Mouse (Mus musculus) neural tube, embryonic 11.5 days (tissue): ENCODE measurements around the gene Mmel1. TPM values are rescaled to one million over a fixed set of nuclear protein-coding genes. Genes with fewer than 3 reads are reported as not detected.

Source experiments
- ATAC-seq: fragments of 200-750 bp; cut with Nextera tagmentation; 2 replicates; pipeline ENCODE4 v1.8.0; 2017; ENCODE audit warnings: moderate number of reproducible peaks, mild to moderate bottlenecking, moderate TSS enrichment, moderate library complexity; ENCODE audit not compliant: insufficient read depth, low FRiP score, low TSS enrichment
- DNase-seq: peaks from one replicate; pipeline ENCODE4 v3.0.0-alpha.2; 2015; ENCODE audit warnings: low spot score
- H3K27ac ChIP-seq: fragments of 300-500 bp; sonication (generic); 2 replicates; pipeline ENCODE4 v1.5.1; 2014; ENCODE audit warnings: low read depth, mild to moderate bottlenecking, low read length
- H3K27me3 ChIP-seq: fragments of 300-500 bp; sonication (generic); 2 replicates; pipeline ENCODE4 v1.6.1; 2014; ENCODE audit warnings: mild to moderate bottlenecking, low read length, mixed read lengths; ENCODE audit not compliant: control insufficient read depth, insufficient read depth
- H3K36me3 ChIP-seq: fragments of 300-500 bp; sonication (generic); 2 replicates; pipeline ENCODE4 v1.6.1; 2014; ENCODE audit warnings: mild to moderate bottlenecking, low read length, moderate library complexity, mixed read lengths; ENCODE audit not compliant: control insufficient read depth, insufficient read depth
- H3K4me1 ChIP-seq: fragments of 300-500 bp; sonication (generic); 2 replicates; pipeline ENCODE4 v1.6.1; 2014; ENCODE audit warnings: low read length, mixed read lengths; ENCODE audit not compliant: control insufficient read depth, insufficient read depth
- H3K4me2 ChIP-seq: fragments of 300-500 bp; sonication (generic); 2 replicates; pipeline ENCODE4 v1.6.1; 2014; ENCODE audit warnings: low read depth, mild to moderate bottlenecking, moderate library complexity
- H3K4me3 ChIP-seq: fragments of 300-500 bp; sonication (generic); 2 replicates; pipeline ENCODE4 v1.5.1; 2014; ENCODE audit warnings: low read depth, low read length
- H3K9ac ChIP-seq: fragments of 300-500 bp; sonication (generic); 2 replicates; pipeline ENCODE4 v1.6.1; 2014; ENCODE audit warnings: mild to moderate bottlenecking, low read length
- H3K9me3 ChIP-seq: fragments of 300-500 bp; sonication (generic); 2 replicates; pipeline ENCODE4 v1.6.1; 2016; ENCODE audit warnings: low read length; ENCODE audit not compliant: control insufficient read depth
- WGBS: fragments of 180-500 bp; shearing (Covaris S2); extraction: QIAGEN DNeasy Blood & Tissue Kit; methylation state at CpG from one replicate; pipeline ENCODE4 v1.1.7; 2014; 5-methylcytosine and 5-hydroxymethylcytosine counted together
- polyA plus RNA-seq: library from polyadenylated mRNA; unstranded; fragments of >200 nt; fragmentation: Nextera tagmentation; extraction: Ambion mirVana; gene quantifications from 2 replicates; pipeline ENCODE4 v1.2.1, GENCODE M21; 2014

Mmel1 gene
- polyA plus RNA-seq, 1 experiment from 2014 or later, result 0.50 TPM

DNA sequence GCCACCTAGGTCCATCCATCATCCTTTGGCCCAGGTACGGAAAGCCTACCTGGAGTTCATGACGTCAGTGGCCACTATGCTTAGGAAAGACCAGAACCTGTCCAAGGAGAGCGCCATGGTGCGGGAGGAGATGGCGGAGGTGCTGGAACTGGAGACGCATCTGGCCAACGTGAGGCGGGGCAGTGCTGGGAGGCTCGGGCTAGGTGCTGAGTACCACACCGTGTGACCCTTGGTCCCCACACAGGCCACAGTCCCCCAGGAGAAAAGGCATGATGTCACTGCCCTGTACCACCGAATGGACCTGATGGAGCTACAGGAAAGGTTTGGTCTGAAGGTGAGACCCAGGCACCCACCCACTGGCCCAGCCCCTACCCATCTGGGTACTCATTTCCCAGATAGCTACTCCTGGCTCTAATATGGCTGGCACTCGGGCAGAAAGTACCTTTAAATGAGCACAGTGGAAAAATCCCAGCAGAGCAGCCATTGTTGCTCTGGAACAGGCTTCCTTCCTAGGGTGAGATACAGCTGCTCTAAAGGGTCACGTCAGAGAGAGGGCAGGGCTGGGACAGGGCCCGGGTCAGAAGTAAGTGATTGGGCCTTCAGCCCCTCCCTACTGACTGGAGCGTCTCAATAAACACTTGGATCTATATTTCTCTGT lies 18.3 kb downstream of the Mmel1 start:
- Histone ChIP-seq H3K27ac (no peak overlapping the region), H3K4me1 (no peaks in the 10 kb centered on the region), H3K4me2 (no peak overlapping the region), H3K27me3 (no peaks in the 10 kb centered on the region), H3K4me3 (no peak overlapping the region), H3K36me3 (no peaks in the 10 kb centered on the region), H3K9ac (no peak overlapping the region), H3K9me3 (no peaks in the 10 kb centered on the region)
- no peak for DNase-seq
- no peak for ATAC-seq
- WGBS, result 81% methylated on average over 15 of the region's 15 CpGs

DNA sequence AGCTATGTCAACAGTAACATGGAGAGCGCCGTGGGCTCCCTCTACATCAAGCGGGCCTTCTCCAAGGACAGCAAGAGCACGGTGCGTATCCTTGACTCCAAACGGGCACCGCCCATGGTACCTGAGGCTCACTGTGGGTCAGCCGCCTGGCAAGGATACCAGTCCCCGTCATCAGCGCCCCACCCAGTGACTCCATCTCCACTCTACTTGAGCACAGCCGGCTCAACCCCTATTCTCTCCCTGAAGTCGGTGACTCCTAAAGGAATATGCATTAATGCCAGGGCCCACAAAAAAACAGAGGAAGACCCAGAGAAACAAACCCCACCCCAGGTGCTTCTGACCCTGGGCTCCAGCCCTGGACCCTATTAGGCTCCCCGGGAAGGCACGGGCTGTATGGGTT lies 21.5 kb downstream of the Mmel1 start:
- 89% methylated on average over 14 of the region's 14 CpGs for WGBS
- H3K4me1 ChIP-seq, result no peaks in the 10 kb centered on the region
- no peaks in the 10 kb centered on the region for H3K36me3 ChIP-seq
- H3K4me3 ChIP-seq, result no peak overlapping the region
- no peak overlapping the region for H3K4me2 ChIP-seq
- H3K9me3 ChIP-seq, result no peaks in the 10 kb centered on the region
- no peak for ATAC-seq
- no peak for DNase-seq
- no peak overlapping the region for H3K9ac ChIP-seq
- H3K27ac ChIP-seq, result no peak overlapping the region
- H3K27me3 ChIP-seq, result no peaks in the 10 kb centered on the region

DNA sequence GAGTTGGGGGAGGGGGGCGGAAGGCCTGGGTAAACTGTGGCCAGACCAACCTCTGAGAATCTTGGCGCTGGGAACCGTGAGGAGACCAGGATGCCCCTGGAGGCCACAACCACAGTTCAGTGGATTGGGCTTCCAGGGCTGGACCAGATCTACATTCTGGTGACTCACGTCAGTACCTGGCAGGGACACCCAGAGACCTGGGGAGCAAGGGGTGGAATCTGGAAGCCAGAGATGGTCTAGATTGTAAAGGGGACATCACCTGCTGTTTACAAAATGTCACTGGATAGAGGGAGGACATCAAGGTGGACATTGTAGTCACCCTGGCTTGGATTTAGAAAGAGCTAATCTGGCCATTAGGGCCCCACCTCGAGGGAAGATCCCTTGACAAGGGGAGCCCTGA lies 26.2 kb downstream of the Mmel1 start:
- H3K9ac ChIP-seq, result no peak overlapping the region
- H3K36me3 ChIP-seq, result no peaks in the 10 kb centered on the region
- DNase-seq, result no peak
- H3K4me2 ChIP-seq, result no peak overlapping the region
- 75% methylated on average over 5 of the region's 5 CpGs for WGBS
- H3K4me1 ChIP-seq, result peaks cover 14% of the 10 kb centered on the region
- no peaks in the 10 kb centered on the region for H3K27me3 ChIP-seq
- ATAC-seq, result no peak
- H3K27ac ChIP-seq, result no peak overlapping the region
- no peak overlapping the region for H3K4me3 ChIP-seq
- no peaks in the 10 kb centered on the region for H3K9me3 ChIP-seq

DNA sequence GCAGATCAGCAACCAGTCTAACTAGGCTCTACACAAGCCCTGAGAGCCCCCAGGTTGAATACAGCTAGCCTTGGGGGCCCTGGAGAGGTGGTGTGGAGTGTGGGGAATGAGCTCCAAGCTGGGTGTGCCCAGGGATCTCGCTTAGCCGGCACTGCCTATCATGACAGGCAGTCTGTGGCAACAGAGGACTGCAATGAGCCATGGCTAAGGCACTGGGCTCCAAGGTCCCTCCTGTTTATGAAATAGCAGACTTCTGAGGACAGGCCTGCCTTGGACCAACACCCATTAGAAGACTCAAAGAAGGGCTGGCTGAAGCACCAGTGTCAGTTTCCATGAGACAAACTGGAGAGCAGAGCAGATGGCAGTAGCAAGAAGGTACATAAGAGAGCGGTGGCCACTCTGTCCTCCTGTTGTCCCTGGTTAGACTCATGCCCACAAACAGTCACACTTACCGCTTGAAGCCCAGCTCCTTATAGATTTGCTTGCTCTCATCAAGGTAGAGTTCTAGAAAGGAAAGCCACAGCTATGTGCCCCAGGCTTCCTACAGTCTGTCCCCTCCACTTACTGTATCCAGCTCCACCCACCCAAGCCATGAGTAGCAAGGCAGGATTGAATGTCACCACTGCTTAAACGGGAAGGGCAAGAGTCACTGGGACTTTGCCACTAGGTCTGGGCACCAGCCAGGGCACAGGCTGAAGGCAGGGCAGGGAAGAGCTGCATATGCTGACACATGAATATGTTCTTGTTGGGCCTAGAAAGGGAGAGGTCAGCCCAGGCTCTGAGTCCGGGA lies 28.5 kb downstream of the Mmel1 start:
- 74% methylated on average over 6 of the region's 6 CpGs for WGBS

DNA sequence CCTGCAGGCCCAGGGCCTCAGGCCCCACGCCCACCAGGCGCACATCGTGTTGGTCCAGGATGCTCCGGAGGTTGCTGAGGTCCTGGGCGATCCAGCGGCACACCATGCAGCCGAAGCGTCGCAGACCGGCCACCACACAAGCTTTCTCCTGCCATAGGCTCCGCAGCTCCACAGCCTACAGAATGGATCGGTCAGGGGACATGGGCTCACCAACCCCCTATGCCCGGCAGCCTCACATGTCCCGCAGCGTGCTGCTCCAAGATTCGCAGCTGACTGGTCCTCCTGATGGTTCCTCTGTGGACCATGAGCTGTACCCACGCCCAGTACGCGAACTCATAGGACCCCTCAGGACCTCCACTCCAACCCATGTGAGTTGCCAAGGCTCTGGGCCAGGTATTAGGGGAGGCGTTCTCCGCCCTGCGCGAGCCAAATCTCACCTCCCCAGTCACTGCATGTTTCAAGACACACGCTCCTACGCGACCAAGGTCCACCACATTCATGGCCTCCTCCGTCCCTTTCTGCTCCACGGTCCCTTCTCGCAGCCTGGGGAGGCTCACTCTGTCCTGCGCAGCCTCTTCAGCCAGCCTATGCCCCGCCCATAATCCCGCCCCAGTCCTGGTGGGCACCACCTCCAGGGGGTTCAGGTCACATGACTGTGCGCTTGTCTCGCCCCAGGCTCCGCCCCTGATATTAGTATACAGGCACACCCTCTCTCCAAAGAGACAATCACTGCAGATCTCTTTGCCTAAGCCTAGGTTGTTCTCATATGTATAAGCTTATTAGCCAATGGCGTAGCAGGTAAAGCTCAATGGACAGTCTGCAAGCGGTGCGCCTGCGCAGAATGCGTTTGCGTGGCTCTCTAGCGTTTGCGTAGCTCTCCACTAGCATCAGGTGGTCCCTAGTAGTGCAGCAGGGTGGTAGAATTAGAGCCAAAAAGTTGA lies 29.4 kb downstream of the Mmel1 start, which contains the start of gene Fam213b:
Fam213b (minus strand) TSS at position 630 of the 941 bp plus-strand sequence.
- Histone ChIP-seq H3K4me1 (peaks cover 14% of the 10 kb centered on the region), H3K4me3 (peak within 1 kb of the TSS; percentile 52), H3K9ac (peak within 1 kb of the TSS; percentile 65), H3K27me3 (no peaks in the 10 kb centered on the region), H3K4me2 (peak within 1 kb of the TSS; percentile 96), H3K9me3 (no peaks in the 10 kb centered on the region), H3K36me3 (no peaks in the 10 kb centered on the region), H3K27ac (0 out of 2 replicates have a peak within 1 kb of the TSS, but pooled peaks have one; percentile 23)
- DNase-seq (peak; percentile 91), ATAC-seq (peak; percentile 97)
- 3% methylated on average over 43 of the region's 43 CpGs for WGBS

More for the DNA sequence above, 28.5 kb downstream of the Mmel1 start:
- DNase-seq (no peak), ATAC-seq (no peak)
- Histone ChIP-seq H3K4me3 (peak overlapping the region; percentile 52), H3K4me1 (peaks cover 14% of the 10 kb centered on the region), H3K9ac (peak overlapping the region; percentile 65), H3K27me3 (no peaks in the 10 kb centered on the region), H3K36me3 (no peaks in the 10 kb centered on the region), H3K4me2 (peak overlapping the region; percentile 96), H3K27ac (no peak overlapping the region), H3K9me3 (no peaks in the 10 kb centered on the region)

- DNase-seq, result no peak
- no peaks in the 10 kb centered on the region for H3K36me3 ChIP-seq
- WGBS, result 88% methylated on average over 2 of the region's 2 CpGs
- no peak for ATAC-seq
- peaks cover 13% of the 10 kb centered on the region for H3K4me1 ChIP-seq
- no peak overlapping the region for H3K27ac ChIP-seq
- H3K9me3 ChIP-seq, result no peaks in the 10 kb centered on the region
- no peak overlapping the region for H3K4me3 ChIP-seq
- H3K9ac ChIP-seq, result no peak overlapping the region
- no peaks in the 10 kb centered on the region for H3K27me3 ChIP-seq
- no peak overlapping the region for H3K4me2 ChIP-seq
These were observed 33.0 kb downstream of the Mmel1 start for GRCm38 (mm10) chr4:154902371-154902770.

DNA sequence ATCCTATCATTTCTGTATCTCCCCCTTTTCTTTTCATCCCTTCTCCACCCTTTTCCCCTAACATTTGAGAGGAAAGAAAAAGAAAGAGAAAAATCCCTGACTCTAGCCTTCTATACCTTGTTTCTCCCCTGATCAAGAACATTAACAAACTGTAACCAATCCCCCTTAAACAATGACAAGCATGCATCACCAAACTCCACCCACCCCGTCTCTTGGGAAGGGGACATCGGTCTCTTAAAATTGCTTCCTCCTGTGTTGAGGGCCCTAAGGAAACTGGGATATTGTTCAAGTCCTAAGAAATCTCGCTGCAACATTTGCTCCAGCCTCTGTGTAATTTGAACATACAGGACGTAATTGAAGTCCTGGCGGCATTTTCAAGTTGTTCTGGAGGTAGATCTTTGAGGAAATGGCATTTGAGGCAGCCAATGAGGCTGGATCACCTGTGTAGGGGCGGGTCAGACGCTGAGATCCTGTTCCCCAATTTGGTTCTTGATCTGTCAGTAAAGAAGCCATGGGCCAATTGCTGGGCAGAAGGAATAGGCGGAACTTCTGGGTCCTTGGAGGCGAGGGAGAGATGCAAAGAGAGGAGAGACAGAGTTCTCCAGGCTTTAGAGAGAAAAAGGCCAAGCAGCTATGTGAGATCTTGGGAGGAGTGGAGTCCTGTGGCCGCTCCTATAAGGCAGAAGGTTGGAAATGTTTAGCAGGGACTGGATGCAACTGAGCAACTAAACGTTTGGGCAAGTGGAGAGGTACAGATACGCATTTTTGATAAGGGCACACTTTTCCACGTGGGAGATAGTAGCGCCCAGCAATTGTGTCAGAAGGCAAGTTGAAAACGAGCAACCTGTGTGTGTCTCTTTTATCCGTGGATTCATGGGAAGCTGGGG lies 35.0 kb downstream of the Mmel1 start:
- Histone ChIP-seq H3K4me2 (peak overlapping the region; percentile 45), H3K4me3 (peak overlapping the region; percentile 28), H3K9ac (peak overlapping the region; percentile 14; the same call in 1 of the 2 replicates), H3K27me3 (no peaks in the 10 kb centered on the region), H3K4me1 (no peaks in the 10 kb centered on the region), H3K27ac (no peak overlapping the region), H3K36me3 (no peaks in the 10 kb centered on the region), H3K9me3 (no peaks in the 10 kb centered on the region)
- WGBS, result 2% methylated on average over 16 of the region's 16 CpGs
- DNase-seq (peak; percentile 78), ATAC-seq (peak; percentile 58)

DNA sequence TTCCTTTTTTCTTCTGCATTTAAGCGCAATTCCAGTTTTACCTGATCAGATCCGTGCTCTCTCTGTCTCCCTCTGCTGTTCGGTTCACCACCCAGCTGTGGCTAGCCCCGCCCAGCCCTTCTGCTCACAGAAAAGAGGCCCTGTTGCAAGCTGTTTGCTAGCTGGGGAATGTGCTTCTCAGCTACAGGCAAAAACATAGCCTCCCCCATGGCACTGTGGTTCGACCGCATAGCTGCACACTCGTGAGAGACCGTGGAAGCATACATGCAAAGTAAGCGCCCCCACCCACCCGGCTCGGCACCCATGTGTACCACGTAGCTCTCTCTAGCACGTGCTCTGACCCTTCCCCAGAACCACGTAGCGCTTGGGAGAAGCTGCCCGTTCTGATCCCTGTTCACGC lies 38.4 kb downstream of the Mmel1 start:
- Histone ChIP-seq H3K36me3 (no peaks in the 10 kb centered on the region), H3K27me3 (no peaks in the 10 kb centered on the region), H3K4me1 (no peaks in the 10 kb centered on the region), H3K9me3 (no peaks in the 10 kb centered on the region), H3K4me2 (no peak overlapping the region), H3K27ac (no peak overlapping the region), H3K4me3 (no peak overlapping the region), H3K9ac (no peak overlapping the region)
- ATAC-seq (no peak), DNase-seq (peak; percentile 80)
- WGBS, result 46% methylated on average over 17 of the region's 17 CpGs
